Mouse (Mus musculus): ENCODE results near the gene Cenpi. TPM values are rescaled to one million over a fixed set of nuclear protein-coding genes. Genes with fewer than 3 reads are reported as not detected.
"Not testable (repeated sequence)": the region's sequence is repeated elsewhere in the genome, so short reads cannot be mapped to it uniquely, and the experiment has no call there.

Cenpi gene
- polyA plus RNA-seq, 1 experiment from 2014 or later, result 25.0 TPM

- Histone ChIP-seq H3K4me2 (replicated peaks) (peak overlapping the region; percentile 58), H3K27ac (replicated peaks) (no peak overlapping the region), H3K4me1 (no peaks in the 10 kb centered on the region), H3K9ac (replicated peaks) (0 out of 2 replicates have a peak overlapping the region, but pooled peaks have one; percentile 58), H3K4me3 (peak overlapping the region; percentile 49), H3K36me3 (no peaks in the 10 kb centered on the region), H3K27me3 (0 out of 2 replicates have a peak, but pooled peaks cover 4% of the 10 kb centered on the region), H3K9me3 (no peaks in the 10 kb centered on the region)
- no peak for ATAC-seq (ENCODE audit: low FRiP score, low read depth)
- WGBS, result 32% methylated on average over 4 of the region's 4 CpGs
Measured at GRCm38 (mm10) chrX:134297195-134297594, 10.7 kb upstream of the Cenpi start.

DNA sequence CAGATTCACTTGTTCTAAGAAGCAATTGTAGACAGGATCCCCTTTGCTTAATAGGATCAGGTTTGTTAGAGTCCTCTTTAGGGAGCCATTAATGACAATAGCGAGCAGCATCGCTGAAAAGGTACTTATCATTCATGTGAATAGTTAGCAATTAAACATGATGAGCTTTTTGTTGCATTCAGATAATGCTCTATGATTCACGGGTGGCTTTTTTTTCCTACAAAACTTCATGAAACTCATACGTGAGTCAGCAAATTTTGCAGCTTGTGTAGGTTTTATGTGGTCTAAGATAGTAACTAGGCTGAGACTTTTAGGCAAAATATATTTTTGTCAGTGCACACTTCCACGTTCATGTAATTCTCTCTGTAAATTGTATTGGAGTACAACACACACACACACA, 7.7 kb upstream of the Cenpi start:
- Histone ChIP-seq H3K9me3 (no peaks in the 10 kb centered on the region), H3K27me3 (0 out of 2 replicates have a peak, but pooled peaks cover 4% of the 10 kb centered on the region), H3K27ac (replicated peaks) (no peak overlapping the region), H3K4me1 (no peaks in the 10 kb centered on the region), H3K4me3 (no peak overlapping the region), H3K4me2 (replicated peaks) (no peak overlapping the region), H3K9ac (replicated peaks) (no peak overlapping the region), H3K36me3 (no peaks in the 10 kb centered on the region)
- ATAC-seq (ENCODE audit: low FRiP score, low read depth), result no peak
- 49% methylated on average over 5 of the region's 5 CpGs for WGBS

GRCm38 (mm10) chrX:134303287-134303686, 4.6 kb upstream of the Cenpi start:
- Histone ChIP-seq H3K4me2 (replicated peaks) (no peak overlapping the region), H3K27ac (replicated peaks) (no peak overlapping the region), H3K27me3 (no peaks in the 10 kb centered on the region), H3K9me3 (no peaks in the 10 kb centered on the region), H3K4me1 (no peaks in the 10 kb centered on the region), H3K9ac (replicated peaks) (no peak overlapping the region), H3K36me3 (no peaks in the 10 kb centered on the region), H3K4me3 (no peak overlapping the region)
- no peak for ATAC-seq (ENCODE audit: low FRiP score, low read depth)
- 87% methylated on average over 1 of the region's 1 CpGs for WGBS

DNA sequence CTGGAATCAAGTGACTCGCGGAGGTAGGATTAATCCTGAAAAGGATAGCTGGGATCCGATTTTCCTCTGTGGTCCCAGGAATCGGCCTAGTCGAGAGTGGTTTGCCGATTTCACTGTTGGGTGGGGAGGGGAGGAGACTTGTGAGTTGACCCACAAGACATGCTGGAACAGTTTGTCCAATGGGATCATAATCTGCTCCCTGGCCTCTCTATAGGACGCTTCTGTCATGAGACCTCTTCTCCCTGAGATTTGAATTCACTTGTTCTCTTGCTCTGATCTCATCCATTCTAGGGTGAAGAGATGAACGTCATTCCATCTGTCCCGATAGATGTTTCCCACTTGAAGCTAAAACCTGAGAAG, 371 bp downstream of the Cenpi start:
- H3K27ac ChIP-seq (replicated peaks), result no peak overlapping the region
- ATAC-seq (ENCODE audit: low FRiP score, low read depth), result no peak; the same call in none of the 2 replicates
- H3K27me3 ChIP-seq, result no peaks in the 10 kb centered on the region
- 31% methylated on average over 9 of the region's 9 CpGs for WGBS
- peak overlapping the region; percentile 37; the same call in 1 of the 2 replicates for H3K9ac ChIP-seq (replicated peaks)
- peak overlapping the region; percentile 49 for H3K4me2 ChIP-seq (replicated peaks)
- no peaks in the 10 kb centered on the region for H3K9me3 ChIP-seq
- peak overlapping the region; percentile 44 for H3K4me3 ChIP-seq
- no peaks in the 10 kb centered on the region for H3K36me3 ChIP-seq
- no peaks in the 10 kb centered on the region for H3K4me1 ChIP-seq

DNA sequence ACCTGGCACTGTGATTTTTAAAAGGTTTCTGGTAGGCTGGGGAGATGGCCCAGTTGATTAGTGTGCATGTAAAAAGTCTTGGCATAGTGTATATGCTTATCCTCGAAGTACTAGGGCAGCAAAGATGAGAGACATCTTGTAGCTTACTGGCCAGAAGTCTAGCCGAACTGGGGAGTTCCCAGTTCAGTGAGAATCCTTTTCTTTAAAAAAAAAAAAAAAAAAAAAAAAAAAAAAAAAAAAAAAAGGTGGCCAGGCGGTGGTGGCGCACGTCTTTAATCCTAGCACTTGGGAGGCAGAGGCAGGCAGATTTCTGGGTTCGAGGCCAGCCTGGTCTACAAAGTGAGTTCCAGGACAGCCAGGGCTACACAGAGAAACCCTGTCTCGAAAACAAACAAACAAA, 3.3 kb downstream of the Cenpi start:
- H3K4me1 ChIP-seq; H3K4me3 ChIP-seq; H3K27ac ChIP-seq (replicated peaks); H3K27me3 ChIP-seq; ATAC-seq (ENCODE audit: low FRiP score, low read depth); H3K4me2 ChIP-seq (replicated peaks); H3K36me3 ChIP-seq; H3K9ac ChIP-seq (replicated peaks); H3K9me3 ChIP-seq: not testable (repeated sequence)
- WGBS, result 88% methylated on average over 6 of the region's 7 CpGs

DNA sequence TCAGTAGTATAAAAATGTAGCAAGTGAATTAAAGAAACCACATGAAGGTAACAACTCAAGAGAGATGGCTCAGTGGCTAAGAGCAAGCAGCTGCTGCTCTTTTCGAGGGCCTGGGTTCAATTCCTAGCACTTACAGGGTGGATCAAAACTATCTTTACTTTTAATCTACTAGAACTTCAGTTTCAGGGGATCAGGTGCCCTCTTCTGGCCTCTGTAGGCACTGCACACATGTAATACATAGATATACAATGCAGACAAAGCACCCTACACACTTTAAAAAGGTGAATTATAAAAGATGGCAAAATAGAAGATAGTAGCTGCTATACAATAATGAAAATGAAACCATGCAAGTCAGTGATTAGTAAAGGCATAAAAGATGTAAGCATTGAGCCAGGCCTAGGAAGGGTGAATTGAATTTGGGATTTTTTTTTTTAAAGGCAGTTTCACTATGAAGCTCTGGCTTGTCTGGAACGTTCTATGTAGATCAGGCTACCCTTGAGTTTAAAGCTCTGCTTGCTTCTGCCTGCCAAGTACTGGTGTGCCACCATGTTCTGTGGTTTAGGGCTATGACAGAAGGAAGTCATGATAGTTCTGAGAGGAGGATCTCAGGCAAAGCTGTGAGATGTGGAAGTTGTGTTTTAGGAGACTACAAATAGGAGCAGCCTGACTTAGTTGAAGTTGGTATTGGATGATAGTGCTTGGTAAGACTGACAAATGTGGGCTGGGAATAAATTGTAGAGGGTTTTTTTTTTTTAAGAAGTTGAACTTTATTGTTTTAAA, 11.5 kb downstream of the Cenpi start:
- no peaks in the 10 kb centered on the region for H3K27me3 ChIP-seq
- H3K9ac ChIP-seq (replicated peaks), result no peak overlapping the region
- WGBS, result 92% methylated on average over 2 of the region's 2 CpGs
- no peaks in the 10 kb centered on the region for H3K4me1 ChIP-seq
- H3K36me3 ChIP-seq, result no peaks in the 10 kb centered on the region
- no peak overlapping the region for H3K4me2 ChIP-seq (replicated peaks)
- no peaks in the 10 kb centered on the region for H3K9me3 ChIP-seq
- H3K4me3 ChIP-seq, result no peak overlapping the region
- H3K27ac ChIP-seq (replicated peaks), result no peak overlapping the region
- no peak for ATAC-seq (ENCODE audit: low FRiP score, low read depth)

DNA sequence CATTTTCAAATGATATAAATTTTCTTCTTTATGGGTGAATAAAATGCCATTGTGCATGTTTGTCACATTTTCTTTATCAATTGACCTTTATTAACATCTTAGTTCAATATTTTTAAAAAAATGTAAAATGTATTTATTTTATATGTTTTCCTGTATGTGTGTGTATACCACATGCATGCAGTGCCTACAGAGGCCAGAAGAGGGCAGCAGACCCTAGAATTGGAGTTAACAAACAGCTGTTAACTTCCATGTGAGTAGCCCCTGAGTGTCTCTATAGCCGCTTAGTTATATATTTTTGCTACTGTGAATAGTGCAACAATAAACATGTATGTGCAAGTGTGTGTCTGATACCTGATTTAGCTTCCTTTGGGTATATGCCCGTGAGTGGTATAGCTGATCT, 25.4 kb downstream of the Cenpi start:
- H3K4me3 ChIP-seq, result no peak overlapping the region
- 96% methylated on average over 2 of the region's 2 CpGs for WGBS
- H3K4me2 ChIP-seq (replicated peaks), result no peak overlapping the region
- no peak overlapping the region for H3K9ac ChIP-seq (replicated peaks)
- ATAC-seq (ENCODE audit: low FRiP score, low read depth), result no peak
- H3K27me3 ChIP-seq, result no peaks in the 10 kb centered on the region
- 0 out of 2 replicates have a peak, but pooled peaks cover 5% of the 10 kb centered on the region for H3K36me3 ChIP-seq
- no peaks in the 10 kb centered on the region for H3K9me3 ChIP-seq
- no peaks in the 10 kb centered on the region for H3K4me1 ChIP-seq
- no peak overlapping the region for H3K27ac ChIP-seq (replicated peaks)

GRCm38 (mm10) chrX:134342735-134343134, 34.9 kb downstream of the Cenpi start:
- no peaks in the 10 kb centered on the region for H3K27me3 ChIP-seq
- H3K4me1 ChIP-seq, result no peaks in the 10 kb centered on the region
- WGBS, result 76% methylated on average over 2 of the region's 2 CpGs
- no peaks in the 10 kb centered on the region for H3K9me3 ChIP-seq
- H3K4me2 ChIP-seq (replicated peaks), result no peak overlapping the region
- H3K27ac ChIP-seq (replicated peaks), result no peak overlapping the region
- no peak overlapping the region for H3K4me3 ChIP-seq
- H3K9ac ChIP-seq (replicated peaks), result no peak overlapping the region
- H3K36me3 ChIP-seq, result no peaks in the 10 kb centered on the region
- no peak for ATAC-seq (ENCODE audit: low FRiP score, low read depth)

DNA sequence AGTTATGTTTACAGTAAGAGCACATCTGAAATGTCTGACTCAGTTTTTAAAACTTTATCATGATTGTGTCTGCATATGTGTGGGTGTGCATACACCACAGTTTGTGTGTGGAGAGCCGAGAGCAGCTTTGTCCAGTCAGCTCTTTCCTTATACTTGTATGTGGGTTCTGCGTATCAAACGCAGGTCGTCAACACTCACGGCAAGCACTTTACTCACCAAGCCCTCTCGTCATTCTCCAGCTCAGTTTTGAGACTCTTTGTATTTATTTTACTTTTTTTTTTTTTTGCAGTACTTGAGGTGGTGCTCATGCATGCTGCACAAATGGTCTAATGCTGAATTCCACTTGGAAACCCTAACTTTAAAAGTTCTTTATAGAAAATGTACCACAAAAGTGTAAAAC, 42.3 kb downstream of the Cenpi start:
- no peaks in the 10 kb centered on the region for H3K36me3 ChIP-seq
- H3K9me3 ChIP-seq, result no peaks in the 10 kb centered on the region
- no peak overlapping the region for H3K9ac ChIP-seq (replicated peaks)
- ATAC-seq (ENCODE audit: low FRiP score, low read depth), result no peak
- no peak overlapping the region for H3K4me3 ChIP-seq
- no peak overlapping the region for H3K4me2 ChIP-seq (replicated peaks)
- H3K4me1 ChIP-seq, result no peaks in the 10 kb centered on the region
- H3K27ac ChIP-seq (replicated peaks), result no peak overlapping the region
- WGBS, result 94% methylated on average over 6 of the region's 6 CpGs
- no peaks in the 10 kb centered on the region for H3K27me3 ChIP-seq

DNA sequence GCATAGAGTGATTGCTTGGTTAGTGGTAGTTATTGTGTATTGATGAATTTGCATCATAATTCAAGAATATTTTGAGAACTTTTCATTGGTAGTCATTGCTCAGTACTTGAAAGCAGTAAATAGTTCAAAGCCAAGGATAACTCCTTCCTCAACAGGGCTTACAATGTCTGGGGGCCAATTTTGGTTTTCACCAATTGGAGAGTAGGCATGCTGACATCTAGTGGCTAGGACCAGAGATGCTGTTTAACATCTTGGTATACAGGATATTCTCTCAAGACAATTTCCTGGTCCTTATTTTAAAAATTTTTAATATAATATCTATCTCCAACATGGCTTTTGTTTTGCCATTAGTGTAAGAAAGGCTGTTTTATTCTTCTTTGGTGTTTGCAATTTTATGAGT, 46.0 kb downstream of the Cenpi start:
- no peak overlapping the region for H3K4me2 ChIP-seq (replicated peaks)
- H3K27ac ChIP-seq (replicated peaks), result no peak overlapping the region
- no peaks in the 10 kb centered on the region for H3K36me3 ChIP-seq
- ATAC-seq (ENCODE audit: low FRiP score, low read depth), result no peak
- no peak overlapping the region for H3K9ac ChIP-seq (replicated peaks)
- no peaks in the 10 kb centered on the region for H3K9me3 ChIP-seq
- H3K4me1 ChIP-seq, result no peaks in the 10 kb centered on the region
- no peaks in the 10 kb centered on the region for H3K27me3 ChIP-seq
- no peak overlapping the region for H3K4me3 ChIP-seq

GRCm38 (mm10) chrX:134359336-134359735, 51.5 kb downstream of the Cenpi start:
- Histone ChIP-seq H3K4me2 (replicated peaks) (no peak overlapping the region), H3K4me1 (no peaks in the 10 kb centered on the region), H3K27me3 (no peaks in the 10 kb centered on the region), H3K27ac (replicated peaks) (no peak overlapping the region), H3K9ac (replicated peaks) (no peak overlapping the region), H3K36me3 (no peaks in the 10 kb centered on the region), H3K4me3 (no peak overlapping the region), H3K9me3 (no peaks in the 10 kb centered on the region)
- no peak for ATAC-seq (ENCODE audit: low FRiP score, low read depth)
- 70% methylated on average over 4 of the region's 4 CpGs for WGBS

GRCm38 (mm10) chrX:134362156-134362555, 54.3 kb downstream of the Cenpi start:
- Histone ChIP-seq H3K27ac (replicated peaks) (no peak overlapping the region), H3K27me3 (no peaks in the 10 kb centered on the region), H3K9me3 (no peaks in the 10 kb centered on the region), H3K9ac (replicated peaks) (no peak overlapping the region), H3K4me2 (replicated peaks) (no peak overlapping the region), H3K36me3 (no peaks in the 10 kb centered on the region), H3K4me3 (no peak overlapping the region), H3K4me1 (no peaks in the 10 kb centered on the region)
- ATAC-seq (ENCODE audit: low FRiP score, low read depth), result no peak
- WGBS, result 92% methylated on average over 4 of the region's 4 CpGs

DNA sequence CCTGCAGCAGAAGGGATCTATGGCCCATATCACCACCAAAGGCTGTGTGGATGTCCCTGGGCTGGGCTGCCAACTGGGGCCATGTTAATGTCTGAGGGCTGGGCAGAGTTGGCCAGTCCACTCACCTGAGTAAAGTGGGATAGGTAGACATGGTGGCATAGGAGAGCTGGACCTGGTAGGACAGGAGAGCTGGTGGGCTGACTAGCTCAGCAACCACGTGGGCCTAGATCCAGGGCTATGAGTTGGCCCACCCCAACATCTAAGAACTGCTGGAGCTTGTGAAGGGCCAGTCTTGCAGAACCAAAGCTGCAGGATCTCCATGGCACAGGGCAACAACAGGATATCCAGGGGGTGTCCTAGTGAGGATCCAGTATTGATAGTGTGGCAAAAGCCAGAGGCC, 57.5 kb downstream of the Cenpi start:
- no peaks in the 10 kb centered on the region for H3K27me3 ChIP-seq
- 69% methylated on average over 1 of the region's 1 CpGs for WGBS
- H3K36me3 ChIP-seq, result no peaks in the 10 kb centered on the region
- H3K4me3 ChIP-seq, result no peak overlapping the region
- ATAC-seq (ENCODE audit: low FRiP score, low read depth), result no peak
- no peaks in the 10 kb centered on the region for H3K9me3 ChIP-seq
- H3K9ac ChIP-seq (replicated peaks), result no peak overlapping the region
- no peak overlapping the region for H3K4me2 ChIP-seq (replicated peaks)
- no peak overlapping the region for H3K27ac ChIP-seq (replicated peaks)
- H3K4me1 ChIP-seq, result no peaks in the 10 kb centered on the region

All from midbrain, embryonic 12.5 days (tissue).